Comparison of ENCODE assay signal across 8 mouse cellular contexts in the genomic region with DNA sequence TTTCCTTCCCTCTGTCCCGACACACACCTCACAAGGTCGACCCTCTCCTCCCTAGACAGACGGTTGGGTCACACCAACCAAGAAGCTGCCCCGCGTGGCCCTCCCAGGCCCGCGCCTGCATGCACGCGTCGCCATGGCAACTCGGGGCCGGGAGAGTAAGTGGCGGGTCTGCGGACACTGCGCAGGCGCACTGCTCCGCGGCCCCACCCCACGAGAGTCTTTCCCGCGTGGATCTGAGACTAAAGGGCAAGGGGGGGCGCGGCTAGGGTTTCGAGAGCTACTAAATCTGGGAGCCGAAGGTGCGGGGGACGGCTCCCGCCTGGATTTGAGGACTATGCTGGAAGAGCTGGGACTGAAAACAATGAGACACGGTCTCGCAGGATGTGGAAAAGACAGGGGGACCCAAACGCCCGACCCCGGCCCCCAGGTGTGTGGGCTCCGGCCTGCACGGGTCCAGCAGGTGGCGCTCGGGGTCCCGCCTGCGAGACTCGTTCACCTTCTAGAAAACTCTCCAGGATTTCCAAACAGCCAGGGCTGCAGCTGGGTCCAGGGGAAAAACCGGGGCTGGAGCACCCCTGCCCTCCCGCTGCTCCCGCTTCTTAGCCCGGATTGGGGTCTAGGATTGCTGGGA. TPM values are rescaled to one million over a fixed set of nuclear protein-coding genes. Genes with fewer than 3 reads are reported as not detected.
DNase-seq lines count a peak whose midpoint lies in the region; ATAC-seq and TF ChIP-seq lines count a peak whose summit lies in the region.

No protein-coding gene starts in this region.

- peak overlapping the region; percentile 44 for H3K4me3 ChIP-seq in cortical plate, adult 2 months (ENCODE audit: insufficient read depth, low read length)

- no peak for ATAC-seq in inflammation-experienced regulatory T-cells, adult 6 months

- intact Hi-C loops in left cerebral cortex, postnatal 25 days (cut with DNase I): loop anchor here (1.0 kb wide), 1 partner anchor 33 kb away; no protein-coding TSS in a partner anchor

- 0 out of 2 replicates have a peak, but pooled peaks have one; percentile 21 for TF ChIP-seq CTCF in cortical plate, adult 2 months (IDR thresholded peaks at IDR 0.05; ENCODE audit: extremely low read depth, insufficient read depth, low read length)

- peak overlapping the region; percentile 73 for H3K27ac ChIP-seq in cortical plate, adult 2 months (ENCODE audit: insufficient read depth, low read length)

- TF ChIP-seq POLR2A in cortical plate, adult 2 months (IDR thresholded peaks at IDR 0.05; ENCODE audit: extremely low read depth, insufficient read depth, low read length): no peak

- peak; percentile 87 for DNase-seq in ZHBTc4 (ENCODE audit: low read depth, low spot score)
- DNase-seq in gastrocnemius, postnatal 10 days: peak; percentile 76
- peak; percentile 70 for DNase-seq in induced T-regulatory cell, adult 2 months (ENCODE audit: low read depth)
- DNase-seq in left cerebral cortex, postnatal 25 days (ENCODE audit: low spot score in 2 of 2): peak; percentile 76 to 81
- peak; percentile 86 for DNase-seq in mesoderm, embryonic 11.5 days (ENCODE audit: low read depth, low spot score)
- peak; percentile 88 for DNase-seq in right cerebral cortex, postnatal 4 days

- no peaks in the 10 kb centered on the region for H3K4me1 ChIP-seq in cortical plate, adult 2 months (ENCODE audit: control insufficient read depth, insufficient read depth, low read length)

RNA-seq across cellular contexts. Expression of a gene that starts 2.4 kb away (rescaled TPM):
- 1.6 and 2.1 TPM in 2 replicates for polyA plus RNA-seq in cortical plate, adult 2 months (2012; rRNA removed)
- total RNA-seq in gastrocnemius, postnatal 10 days (2021): 1 to 10 TPM in 1 of 2 experiments, under 1 TPM in 1; 0.07 to 1.1 TPM
- 1 to 10 TPM; 3.0 to 3.6 TPM for total RNA-seq in left cerebral cortex, postnatal 25 days (2021)
- polyA plus RNA-seq in inflammation-experienced regulatory T-cells, adult 6 months (2017; shearing (Covaris generic)): under 1 TPM in 1 of 3 experiments, not detected in 2; 0.21 TPM

RNA-seq across cellular contexts. Expression of a gene that starts 13.5 kb away (rescaled TPM):
- 68.2 and 77.1 TPM in 2 replicates for polyA plus RNA-seq in cortical plate, adult 2 months (2012; rRNA removed)
- 1 to 10 TPM; 1.6 to 2.3 TPM for total RNA-seq in gastrocnemius, postnatal 10 days (2021)
- total RNA-seq in left cerebral cortex, postnatal 25 days (2021): 10 to 100 TPM; 57.5 to 60.4 TPM
- polyA plus RNA-seq in inflammation-experienced regulatory T-cells, adult 6 months (2017; shearing (Covaris generic)): under 1 TPM in 2 of 3 experiments, not detected in 1; 0.11 to 0.22 TPM

RNA-seq across cellular contexts. Expression of a gene that starts 33.5 kb away (rescaled TPM):
- 13.6 and 14.3 TPM in 2 replicates for polyA plus RNA-seq in cortical plate, adult 2 months (2012; rRNA removed)
- total RNA-seq in gastrocnemius, postnatal 10 days (2021): 1 to 10 TPM; 4.3 to 5.5 TPM
- total RNA-seq in left cerebral cortex, postnatal 25 days (2021): 10 to 100 TPM; 10.1 to 10.4 TPM
- polyA plus RNA-seq in inflammation-experienced regulatory T-cells, adult 6 months (2017; shearing (Covaris generic)): 10 to 100 TPM; 22.0 to 32.2 (median 25.7) TPM

RNA-seq across cellular contexts. Expression of a gene that starts 33.6 kb away (rescaled TPM):
- 33.9 and 35.1 TPM in 2 replicates for polyA plus RNA-seq in cortical plate, adult 2 months (2012; rRNA removed)
- total RNA-seq in gastrocnemius, postnatal 10 days (2021): 10 to 100 TPM; 30.9 to 41.2 TPM
- 10 to 100 TPM; 18.7 to 21.1 TPM for total RNA-seq in left cerebral cortex, postnatal 25 days (2021)
- polyA plus RNA-seq in inflammation-experienced regulatory T-cells, adult 6 months (2017; shearing (Covaris generic)): 100 to 1,000 TPM; 193 to 355 (median 324) TPM

RNA-seq across cellular contexts. Expression of a gene that starts 59.2 kb away (rescaled TPM):
- polyA plus RNA-seq in cortical plate, adult 2 months (2012; rRNA removed): 362 and 374 TPM in 2 replicates
- 100 to 1,000 TPM; 351 to 394 TPM for total RNA-seq in gastrocnemius, postnatal 10 days (2021)
- 100 to 1,000 TPM; 403 to 438 TPM for total RNA-seq in left cerebral cortex, postnatal 25 days (2021)
- polyA plus RNA-seq in inflammation-experienced regulatory T-cells, adult 6 months (2017; shearing (Covaris generic)): under 1 TPM in 1 of 3 experiments, not detected in 2; 0.17 TPM

Comparison
In these comparisons a context has a peak if more than half of its experiments do, and no peak if none do; other contexts are left out.
1. RNA of a gene that starts 13.5 kb away (total RNA-seq): 57.5 to 60.4 TPM in left cerebral cortex, postnatal 25 days; 1.6 to 2.3 TPM in gastrocnemius, postnatal 10 days; every median in the first group is over 10 times any median in the second.
2. Peak in every context shown above with its lines, with median percentiles within 50 percentile points of each other: DNase-seq.